In genomic region chr17:26511816-26512774, GRCm38 (mm10) we compare ENCODE assay signal across 9 mouse cellular contexts. TPM values are rescaled to one million over a fixed set of nuclear protein-coding genes. Genes with fewer than 3 reads are reported as not detected.
A peak's percentile ranks its signal among the peaks of the same experiment; 100 is the strongest.
DNase-seq lines count a peak whose midpoint lies in the region; ATAC-seq and TF ChIP-seq lines count a peak whose summit lies in the region.
"Had no signal": no experiment of that assay in that cellular context is flagged by ENCODE, and none has a peak within 500 bp of the region (broad histone marks: within the 10 kb centered on the region; RNA-seq: fewer than 3 reads in every experiment).

No protein-coding gene starts in this region.

- H3K36me3 ChIP-seq in heart, embryonic 11.5 days (ENCODE audit: control insufficient read depth, insufficient read depth, low read length), result no peaks in the 10 kb centered on the region
- H3K36me3 ChIP-seq in lung, postnatal 0 days (ENCODE audit: insufficient read depth, low read length), result peaks cover 2% of the 10 kb centered on the region; the same call in 1 of the 2 replicates

- 69% methylated on average over 7 of the region's 7 CpGs for WGBS in heart, embryonic 11.5 days (ENCODE audit: insufficient replicate concordance)
- WGBS in lung, postnatal 0 days, result 45% methylated on average over 7 of the region's 7 CpGs

- peak; percentile 91 for TF ChIP-seq EP300 in lung, postnatal 0 days (IDR thresholded peaks at IDR 0.05)

- H3K27me3 ChIP-seq in heart, embryonic 11.5 days (ENCODE audit: control insufficient read depth, insufficient read depth, low read length), result no peaks in the 10 kb centered on the region
- H3K27me3 ChIP-seq in lung, postnatal 0 days (replicated peaks; ENCODE audit: insufficient read depth, low read length), result no peaks in the 10 kb centered on the region

- DNase-seq in kidney, postnatal 14 days, result peak; percentile 55
- DNase-seq in kidney, adult 11 months, result no peak
- peak; percentile 49 for DNase-seq in NIH3T3 (ENCODE audit: low read depth)
- DNase-seq in lung, postnatal 0 days (ENCODE audit: low spot score), result peak; percentile 91
- DNase-seq in embryo, embryonic 10.5 days (ENCODE audit: low spot score), result no peak
- DNase-seq in left cerebral cortex, adult 11 months (ENCODE audit: low spot score), result no peak

- no peak overlapping the region for H3K4me2 ChIP-seq in heart, embryonic 11.5 days
- H3K4me2 ChIP-seq in lung, postnatal 0 days (replicated peaks; ENCODE audit: low read depth, low read length), result no peak overlapping the region

- no peaks in the 10 kb centered on the region for H3K9me3 ChIP-seq in heart, embryonic 11.5 days (replicated peaks; ENCODE audit: control insufficient read depth, low read length)
- H3K9me3 ChIP-seq in lung, postnatal 0 days (ENCODE audit: low read length), result no peaks in the 10 kb centered on the region

- peaks cover 42% of the 10 kb centered on the region for H3K4me1 ChIP-seq in heart, embryonic 11.5 days (ENCODE audit: control insufficient read depth, insufficient read depth, low read length)
- peaks cover 13% of the 10 kb centered on the region; the same call in 1 of the 2 replicates for H3K4me1 ChIP-seq in lung, postnatal 0 days (ENCODE audit: insufficient read depth, low read depth, low read length)

- no peak overlapping the region for H3K4me3 ChIP-seq in heart, embryonic 11.5 days (ENCODE audit: low read depth, low read length)
- no peak overlapping the region for H3K4me3 ChIP-seq in lung, postnatal 0 days (ENCODE audit: low read depth, low read length)
- H3K4me3 ChIP-seq: myocyte had no signal

- ATAC-seq in heart, embryonic 11.5 days (replicated peaks; ENCODE audit: insufficient number of reproducible peaks, low FRiP score, low TSS enrichment), result no peak
- peak; percentile 10 for ATAC-seq in lung, postnatal 0 days
- no peak for ATAC-seq in erythroid progenitor cell, adult 5-6 weeks (replicated peaks; ENCODE audit: low FRiP score, poor library complexity, severe bottlenecking)

- peak overlapping the region; percentile 11; the same call in 1 of the 2 replicates for H3K9ac ChIP-seq in heart, embryonic 11.5 days (ENCODE audit: low read depth, low read length)
- no peak overlapping the region for H3K9ac ChIP-seq in lung, postnatal 0 days (replicated peaks; ENCODE audit: low read depth)

- 0 out of 2 replicates have a peak overlapping the region, but pooled peaks have one; percentile 72 for H3K27ac ChIP-seq in heart, embryonic 11.5 days (ENCODE audit: low read depth, low read length)
- H3K27ac ChIP-seq in lung, postnatal 0 days (ENCODE audit: low read length), result peak overlapping the region; percentile 81

- no peak for TF ChIP-seq CTCF in lung, postnatal 0 days (IDR thresholded peaks at IDR 0.05)

RNA-seq across cellular contexts. Expression of gene Ergic1, which starts 49.2 kb away (rescaled TPM):
- polyA plus RNA-seq in heart, embryonic 11.5 days (2014; fragmentation: Nextera tagmentation; extraction: Ambion mirVana), result 147 TPM in 2 replicates
- 47.9 and 50.6 TPM in 2 replicates for polyA plus RNA-seq in lung, postnatal 0 days (2015; fragmentation: Nextera tagmentation; extraction: Ambion mirVana)
- 6.7 and 12.6 TPM in 2 replicates for total RNA-seq in erythroid progenitor cell, adult 5-6 weeks (2015; ENCODE audit: low replicate concordance)
- 3.7 and 3.9 TPM in 2 replicates for total RNA-seq in erythroid progenitor cell, adult 5-6 weeks (2017; ENCODE audit: low replicate concordance)

RNA-seq across cellular contexts. Expression of gene Dusp1, which starts 49.8 kb away (rescaled TPM):
- polyA plus RNA-seq in heart, embryonic 11.5 days (2014; fragmentation: Nextera tagmentation; extraction: Ambion mirVana), result 30.0 and 33.9 TPM in 2 replicates
- 68.4 and 79.3 TPM in 2 replicates for polyA plus RNA-seq in lung, postnatal 0 days (2015; fragmentation: Nextera tagmentation; extraction: Ambion mirVana)
- total RNA-seq in erythroid progenitor cell, adult 5-6 weeks (2015; ENCODE audit: low replicate concordance), result 156 and 175 TPM in 2 replicates
- 20.0 and 35.4 TPM in 2 replicates for total RNA-seq in erythroid progenitor cell, adult 5-6 weeks (2017; ENCODE audit: low replicate concordance)

Comparison
In these comparisons a context has a peak if more than half of its experiments do, and no peak if none do; other contexts are left out.
1. DNase-seq: peak in kidney, postnatal 14 days (single experiment), NIH3T3 (single experiment) and lung, postnatal 0 days (single experiment); none in kidney, adult 11 months (single experiment), embryo, embryonic 10.5 days (single experiment) and left cerebral cortex, adult 11 months (single experiment).